Mouse (Mus musculus) neural tube, embryonic 12.5 days (tissue): Measurements from ENCODE around the gene Rpp40. TPM values are rescaled to one million over a fixed set of nuclear protein-coding genes. Genes with fewer than 3 reads are reported as not detected.

Experiments used
- polyA plus RNA-seq: library from polyadenylated mRNA; unstranded; fragments of >200 nt; fragmentation: Nextera tagmentation; extraction: Ambion mirVana; gene quantifications from 2 replicates; pipeline ENCODE4 v1.2.1, GENCODE M21; 2016

Gene Rpp40
- polyA plus RNA-seq, 1 experiment from 2014 or later: 16.4 TPM

Other genes starting within 250 kb of the Rpp40 start
- gene Cdyl, start 246.5 kb downstream of the Rpp40 start, polyA plus RNA-seq: 12.1 and 12.9 TPM in 2 replicates
- 0.44 and 0.96 TPM in 2 replicates for gene Ppp1r3g, start 52.5 kb upstream of the Rpp40 start, polyA plus RNA-seq
- gene Fars2, start 211.1 kb upstream of the Rpp40 start, polyA plus RNA-seq: 30.6 and 32.2 TPM in 2 replicates
- gene Lyrm4, start 211.2 kb upstream of the Rpp40 start, polyA plus RNA-seq: 23.2 and 23.8 TPM in 2 replicates